Mouse (Mus musculus) CH12.LX (cell line): ENCODE data around the gene Cryzl1.

Experiments used
- CTCF ChIP-seq, 2 experiments: IDR thresholded peaks in 1 of 2; conservative IDR thresholded peaks in 1 of 2; 2 replicates each; pipeline ENCODE4 v1.5.1; 2011 to 2012; ENCODE audit warnings: low read depth in 2 of 2, low read length in 2 of 2, improper control_type of control experiment in 1 of 2, inconsistent platforms in 1 of 2, mild to moderate bottlenecking in 1 of 2, moderate library complexity in 1 of 2
- POLR2A ChIP-seq: IDR thresholded peaks from 2 replicates; pipeline ENCODE4 v1.6.1; 2011; ENCODE audit warnings: low read depth, mild to moderate bottlenecking, improper control_type of control experiment, low read length
- SIN3A ChIP-seq: IDR thresholded peaks from 2 replicates; pipeline ENCODE4 v1.6.1; 2012; ENCODE audit warnings: low read length, improper control_type of control experiment, inconsistent platforms

GRCm38 (mm10) chr16:91710241-91710640 is 18.5 kb downstream of the Cryzl1 start:
- TF ChIP-seq CTCF (conservative IDR thresholded peaks at IDR 0.05 in 1 of 2, IDR thresholded peaks at IDR 0.05 in 1 of 2; ENCODE audit: low read depth in 2 of 2, low read length in 2 of 2), result no peak
- TF ChIP-seq POLR2A, result no peak
- no peak for TF ChIP-seq SIN3A
